Mouse (Mus musculus): ENCODE measurements at regions not wholly inside any gene's neighbourhood (a gene's known extent, or its start where the extent isn't known, plus 50 kb on each side); places are given as distances from the start of the nearest gene placed in this dataset.

- H3K27ac ChIP-seq = no peak overlapping the region
- H3K4me1 ChIP-seq = no peaks in the 10 kb centered on the region
- no peak overlapping the region for H3K9ac ChIP-seq
- WGBS = 95% methylated on average over 5 of the region's 5 CpGs
- H3K9me3 ChIP-seq = no peaks in the 10 kb centered on the region
- no peaks in the 10 kb centered on the region for H3K27me3 ChIP-seq (replicated peaks)
- no peak overlapping the region for H3K4me2 ChIP-seq (replicated peaks)
- H3K4me3 ChIP-seq = no peak overlapping the region
- no peaks in the 10 kb centered on the region for H3K36me3 ChIP-seq
- no peak for ATAC-seq (ENCODE audit: low FRiP score, low read depth)
Observed at GRCm38 (mm10) chr10:68378212-68378611, 99.7 kb upstream of the Arid5b start.

GRCm38 (mm10) chr10:68377479-68377878 is 98.9 kb upstream of the Arid5b start:
- H3K4me1 ChIP-seq = no peaks in the 10 kb centered on the region
- no peak overlapping the region for H3K27ac ChIP-seq
- no peak overlapping the region for H3K9ac ChIP-seq
- no peaks in the 10 kb centered on the region for H3K36me3 ChIP-seq
- no peaks in the 10 kb centered on the region for H3K9me3 ChIP-seq
- 92% methylated on average over 4 of the region's 4 CpGs for WGBS
- no peak for ATAC-seq (ENCODE audit: low FRiP score, low read depth)
- no peak overlapping the region for H3K4me3 ChIP-seq
- H3K27me3 ChIP-seq (replicated peaks) = no peaks in the 10 kb centered on the region
- H3K4me2 ChIP-seq (replicated peaks) = no peak overlapping the region

GRCm38 (mm10) chr10:68373875-68374274 is 95.3 kb upstream of the Arid5b start:
- H3K27ac ChIP-seq = no peak overlapping the region
- H3K9me3 ChIP-seq = no peaks in the 10 kb centered on the region
- WGBS = 79% methylated on average over 5 of the region's 5 CpGs
- no peak overlapping the region for H3K9ac ChIP-seq
- ATAC-seq (ENCODE audit: low FRiP score, low read depth) = no peak
- no peak overlapping the region for H3K4me3 ChIP-seq
- no peaks in the 10 kb centered on the region for H3K27me3 ChIP-seq (replicated peaks)
- no peak overlapping the region for H3K4me2 ChIP-seq (replicated peaks)
- H3K36me3 ChIP-seq = no peaks in the 10 kb centered on the region
- no peaks in the 10 kb centered on the region for H3K4me1 ChIP-seq

- Histone ChIP-seq H3K4me2 (replicated peaks) (no peak overlapping the region), H3K36me3 (no peaks in the 10 kb centered on the region), H3K27ac (no peak overlapping the region), H3K4me3 (no peak overlapping the region), H3K9ac (no peak overlapping the region), H3K4me1 (no peaks in the 10 kb centered on the region), H3K27me3 (replicated peaks) (no peaks in the 10 kb centered on the region), H3K9me3 (no peaks in the 10 kb centered on the region)
- no peak for ATAC-seq (ENCODE audit: low FRiP score, low read depth)
- 93% methylated on average over 6 of the region's 6 CpGs for WGBS
Observed at GRCm38 (mm10) chr10:68371785-68372184, 93.2 kb upstream of the Arid5b start.

GRCm38 (mm10) chr10:68370986-68371385 is 92.4 kb upstream of the Arid5b start:
- H3K9ac ChIP-seq = no peak overlapping the region
- H3K36me3 ChIP-seq = no peaks in the 10 kb centered on the region
- no peak overlapping the region for H3K4me3 ChIP-seq
- no peaks in the 10 kb centered on the region for H3K4me1 ChIP-seq
- no peaks in the 10 kb centered on the region for H3K9me3 ChIP-seq
- H3K4me2 ChIP-seq (replicated peaks) = no peak overlapping the region
- no peak overlapping the region for H3K27ac ChIP-seq
- WGBS = 91% methylated on average over 8 of the region's 8 CpGs
- no peaks in the 10 kb centered on the region for H3K27me3 ChIP-seq (replicated peaks)
- ATAC-seq (ENCODE audit: low FRiP score, low read depth) = no peak

- no peaks in the 10 kb centered on the region for H3K36me3 ChIP-seq
- no peak overlapping the region for H3K4me2 ChIP-seq (replicated peaks)
- ATAC-seq (ENCODE audit: low FRiP score, low read depth) = no peak
- 98% methylated on average over 3 of the region's 3 CpGs for WGBS
- H3K4me3 ChIP-seq = no peak overlapping the region
- H3K9me3 ChIP-seq = 0 out of 2 replicates have a peak, but pooled peaks cover 4% of the 10 kb centered on the region
- no peak overlapping the region for H3K27ac ChIP-seq
- H3K27me3 ChIP-seq (replicated peaks) = no peaks in the 10 kb centered on the region
- no peaks in the 10 kb centered on the region for H3K4me1 ChIP-seq
- H3K9ac ChIP-seq = no peak overlapping the region
Observed at GRCm38 (mm10) chr10:68366796-68367195, 88.3 kb upstream of the Arid5b start.

GRCm38 (mm10) chr10:68360765-68361483 is 82.4 kb upstream of the Arid5b start:
- Histone ChIP-seq H3K4me1 (0 out of 2 replicates have a peak, but pooled peaks cover 3% of the 10 kb centered on the region), H3K9me3 (0 out of 2 replicates have a peak, but pooled peaks cover 4% of the 10 kb centered on the region), H3K36me3 (no peaks in the 10 kb centered on the region), H3K9ac (no peak overlapping the region), H3K27ac (no peak overlapping the region), H3K4me2 (replicated peaks) (no peak overlapping the region), H3K4me3 (no peak overlapping the region), H3K27me3 (replicated peaks) (no peaks in the 10 kb centered on the region)
- WGBS = 81% methylated on average over 6 of the region's 6 CpGs
- no peak for ATAC-seq (ENCODE audit: low FRiP score, low read depth)

- Histone ChIP-seq H3K9ac (no peak overlapping the region), H3K27ac (no peak overlapping the region), H3K36me3 (no peaks in the 10 kb centered on the region), H3K4me1 (0 out of 2 replicates have a peak, but pooled peaks cover 11% of the 10 kb centered on the region), H3K27me3 (replicated peaks) (no peaks in the 10 kb centered on the region), H3K4me2 (replicated peaks) (no peak overlapping the region), H3K4me3 (no peak overlapping the region), H3K9me3 (no peaks in the 10 kb centered on the region)
- 96% methylated on average over 2 of the region's 2 CpGs for WGBS
- no peak for ATAC-seq (ENCODE audit: low FRiP score, low read depth)
Observed at GRCm38 (mm10) chr10:68359135-68359534, 80.6 kb upstream of the Arid5b start.

- H3K9me3 ChIP-seq = no peaks in the 10 kb centered on the region
- no peak for ATAC-seq (ENCODE audit: low FRiP score, low read depth)
- 28% methylated on average over 6 of the region's 6 CpGs for WGBS
- no peaks in the 10 kb centered on the region for H3K27me3 ChIP-seq (replicated peaks)
- H3K27ac ChIP-seq = no peak overlapping the region
- no peak overlapping the region for H3K4me2 ChIP-seq (replicated peaks)
- H3K36me3 ChIP-seq = no peaks in the 10 kb centered on the region
- no peak overlapping the region for H3K4me3 ChIP-seq
- no peak overlapping the region for H3K9ac ChIP-seq
- H3K4me1 ChIP-seq = peaks cover 14% of the 10 kb centered on the region; the same call in 1 of the 2 replicates
Observed at GRCm38 (mm10) chr10:68356973-68357372, 78.4 kb upstream of the Arid5b start.

- H3K9me3 ChIP-seq = no peaks in the 10 kb centered on the region
- peaks cover 14% of the 10 kb centered on the region; the same call in 1 of the 2 replicates for H3K4me1 ChIP-seq
- no peak overlapping the region for H3K9ac ChIP-seq
- H3K27ac ChIP-seq = no peak overlapping the region
- no peak for ATAC-seq (ENCODE audit: low FRiP score, low read depth)
- WGBS = 60% methylated on average over 5 of the region's 5 CpGs
- H3K4me3 ChIP-seq = no peak overlapping the region
- no peaks in the 10 kb centered on the region for H3K27me3 ChIP-seq (replicated peaks)
- no peak overlapping the region for H3K4me2 ChIP-seq (replicated peaks)
- H3K36me3 ChIP-seq = no peaks in the 10 kb centered on the region
Observed at GRCm38 (mm10) chr10:68356521-68356920, 78.0 kb upstream of the Arid5b start.

GRCm38 (mm10) chr10:68356093-68356485 is 77.5 kb upstream of the Arid5b start:
- peak overlapping the region; percentile 45 for H3K4me2 ChIP-seq (replicated peaks)
- WGBS = 14% methylated on average over 6 of the region's 6 CpGs
- ATAC-seq (ENCODE audit: low FRiP score, low read depth) = 0 out of 2 replicates have a peak, but pooled peaks have one; percentile 42

GRCm38 (mm10) chr10:68355471-68356092 is 77.0 kb upstream of the Arid5b start:
- H3K27ac ChIP-seq = no peak overlapping the region
- 12% methylated on average over 6 of the region's 6 CpGs for WGBS
- ATAC-seq (ENCODE audit: low FRiP score, low read depth) = 0 out of 2 replicates have a peak, but pooled peaks have one; percentile 49

More at GRCm38 (mm10) chr10:68356093-68356485, 77.5 kb upstream of the Arid5b start:
- no peak overlapping the region for H3K9ac ChIP-seq
- H3K4me3 ChIP-seq = no peak overlapping the region
- H3K4me1 ChIP-seq = peaks cover 14% of the 10 kb centered on the region; the same call in 1 of the 2 replicates
- no peaks in the 10 kb centered on the region for H3K36me3 ChIP-seq
- H3K27ac ChIP-seq = no peak overlapping the region
- no peaks in the 10 kb centered on the region for H3K27me3 ChIP-seq (replicated peaks)
- no peaks in the 10 kb centered on the region for H3K9me3 ChIP-seq

More at GRCm38 (mm10) chr10:68355471-68356092, 77.0 kb upstream of the Arid5b start:
- Histone ChIP-seq H3K9ac (no peak overlapping the region), H3K9me3 (no peaks in the 10 kb centered on the region), H3K4me1 (peaks cover 14% of the 10 kb centered on the region; the same call in 1 of the 2 replicates), H3K27me3 (replicated peaks) (no peaks in the 10 kb centered on the region), H3K4me3 (no peak overlapping the region), H3K36me3 (no peaks in the 10 kb centered on the region), H3K4me2 (replicated peaks) (peak overlapping the region; percentile 45)
